Mouse (Mus musculus): ENCODE measurements at regions not wholly inside any gene's neighbourhood (a gene's known extent, or its start where the extent isn't known, plus 50 kb on each side); places are given as distances from the start of the nearest gene placed in this dataset.

DNA sequence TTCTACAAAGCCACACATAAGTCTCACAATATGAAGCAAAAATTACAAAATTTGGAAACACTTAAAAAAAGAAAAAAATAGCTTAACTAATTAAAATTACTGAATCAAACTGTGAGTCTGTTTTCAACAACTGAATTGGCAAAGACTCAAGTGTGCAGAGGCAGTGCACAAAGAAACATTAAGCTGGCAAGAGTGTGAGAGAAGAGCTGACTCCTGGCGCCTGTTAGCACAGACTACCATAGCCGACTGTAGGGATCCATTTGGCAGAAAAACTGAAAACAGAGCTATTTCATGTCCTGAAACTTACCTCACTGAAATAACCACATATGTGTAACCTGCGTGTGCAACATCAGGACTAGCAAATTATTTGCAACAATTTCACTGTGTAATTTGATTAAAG lies 746.4 kb upstream of the Cypt12 start:
- TF ChIP-seq POLR2A (IDR thresholded peaks at IDR 0.05; ENCODE audit: extremely low read depth, insufficient read depth, low read length) (no peak), CTCF (IDR thresholded peaks at IDR 0.05; ENCODE audit: extremely low read depth, insufficient read depth, low read length) (no peak)
- H3K27ac ChIP-seq (ENCODE audit: insufficient read depth, low read length), result no peak overlapping the region
- no peaks in the 10 kb centered on the region for H3K4me1 ChIP-seq (ENCODE audit: control insufficient read depth, insufficient read depth, low read length)
- H3K4me3 ChIP-seq (ENCODE audit: insufficient read depth, low read length), result no peak overlapping the region

DNA sequence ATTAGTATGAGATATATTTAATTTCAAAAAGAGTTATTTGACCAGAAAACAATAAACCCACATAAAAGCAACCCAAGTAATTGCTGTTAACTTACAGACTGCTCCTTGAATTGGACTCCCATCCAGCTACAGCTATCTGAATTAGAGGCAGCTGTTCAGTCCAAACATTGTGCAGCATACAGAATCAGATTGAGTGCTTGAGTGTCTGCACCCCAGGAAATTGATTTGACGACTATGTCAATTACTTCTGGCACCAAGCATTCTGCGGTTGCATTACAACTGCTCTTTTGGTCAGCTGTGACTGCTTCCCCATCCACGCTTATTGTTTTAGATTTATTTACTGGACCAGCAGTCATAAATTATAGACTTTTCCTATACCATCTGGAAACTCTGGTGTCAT lies 734.2 kb upstream of the Cypt12 start:
- TF ChIP-seq POLR2A (IDR thresholded peaks at IDR 0.05; ENCODE audit: extremely low read depth, insufficient read depth, low read length) (no peak), CTCF (IDR thresholded peaks at IDR 0.05; ENCODE audit: extremely low read depth, insufficient read depth, low read length) (no peak)
- Histone ChIP-seq H3K4me3 (ENCODE audit: insufficient read depth, low read length) (no peak overlapping the region), H3K27ac (ENCODE audit: insufficient read depth, low read length) (no peak overlapping the region), H3K4me1 (ENCODE audit: control insufficient read depth, insufficient read depth, low read length) (no peaks in the 10 kb centered on the region)

DNA sequence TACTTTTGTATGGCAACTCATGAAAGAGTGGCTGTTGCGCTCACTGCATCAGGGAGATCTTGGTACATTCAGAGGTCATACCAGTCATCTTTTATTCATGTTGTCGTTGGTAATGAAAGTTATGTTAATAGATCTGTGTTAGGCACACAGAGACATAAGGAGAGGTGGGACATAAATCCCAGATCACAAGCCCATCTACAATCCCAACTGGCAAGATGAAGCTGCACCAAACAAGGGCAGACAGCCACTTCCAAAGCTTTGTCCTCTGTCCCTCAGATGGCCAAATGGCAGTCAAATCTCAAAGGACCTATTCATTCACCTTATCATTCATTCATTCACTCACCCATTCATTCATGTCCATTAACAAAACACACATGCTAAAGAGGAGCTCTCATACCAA lies 731.4 kb upstream of the Cypt12 start:
- Histone ChIP-seq H3K27ac (ENCODE audit: insufficient read depth, low read length) (no peak overlapping the region), H3K4me3 (ENCODE audit: insufficient read depth, low read length) (no peak overlapping the region), H3K4me1 (ENCODE audit: control insufficient read depth, insufficient read depth, low read length) (no peaks in the 10 kb centered on the region)
- TF ChIP-seq CTCF (IDR thresholded peaks at IDR 0.05; ENCODE audit: extremely low read depth, insufficient read depth, low read length), result no peak
- no peak for TF ChIP-seq POLR2A (IDR thresholded peaks at IDR 0.05; ENCODE audit: extremely low read depth, insufficient read depth, low read length)

DNA sequence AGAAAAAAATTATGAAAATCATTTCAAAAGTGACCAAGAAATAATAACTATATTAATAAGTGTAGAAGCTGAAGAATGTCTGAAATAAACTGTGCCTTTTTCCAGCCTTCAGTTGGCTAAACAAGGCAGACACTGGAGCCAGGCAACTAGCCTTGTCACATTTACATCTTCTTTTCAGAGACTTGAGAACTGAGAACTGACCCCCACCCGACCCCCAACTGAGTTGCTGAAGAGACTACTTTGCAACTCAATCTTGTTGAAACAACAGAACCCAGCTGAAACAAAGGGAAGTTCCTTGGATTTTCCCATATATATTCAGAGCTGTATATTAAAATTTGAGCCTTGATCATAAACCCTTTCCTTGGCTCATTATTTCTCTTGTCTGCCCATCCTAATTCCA lies 709.8 kb upstream of the Cypt12 start:
- Histone ChIP-seq H3K4me3 (ENCODE audit: insufficient read depth, low read length) (no peak overlapping the region), H3K4me1 (ENCODE audit: control insufficient read depth, insufficient read depth, low read length) (no peaks in the 10 kb centered on the region), H3K27ac (ENCODE audit: insufficient read depth, low read length) (no peak overlapping the region)
- no peak for TF ChIP-seq POLR2A (IDR thresholded peaks at IDR 0.05; ENCODE audit: extremely low read depth, insufficient read depth, low read length)
- TF ChIP-seq CTCF (IDR thresholded peaks at IDR 0.05; ENCODE audit: extremely low read depth, insufficient read depth, low read length), result no peak

DNA sequence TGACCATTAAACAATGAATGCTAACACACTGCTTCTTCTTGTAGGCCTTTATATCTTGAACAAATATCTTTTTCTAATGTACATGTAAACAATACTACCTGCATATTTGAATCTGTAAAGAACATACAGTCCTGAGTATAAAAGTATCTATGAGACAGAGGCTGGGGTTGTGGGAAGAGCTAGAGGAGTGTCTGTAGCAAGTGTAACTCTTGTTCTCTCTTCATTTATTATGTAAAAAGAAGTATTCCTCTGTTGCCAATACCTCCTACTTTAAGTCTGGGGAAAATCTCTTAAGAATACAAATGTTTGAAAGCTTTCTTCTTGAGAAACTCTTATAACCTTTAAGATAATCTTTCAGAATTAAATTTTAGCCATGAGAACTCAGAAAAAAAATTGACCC lies 689.8 kb upstream of the Cypt12 start:
- Histone ChIP-seq H3K4me3 (ENCODE audit: insufficient read depth, low read length) (no peak overlapping the region), H3K4me1 (ENCODE audit: control insufficient read depth, insufficient read depth, low read length) (no peaks in the 10 kb centered on the region), H3K27ac (ENCODE audit: insufficient read depth, low read length) (no peak overlapping the region)
- TF ChIP-seq POLR2A (IDR thresholded peaks at IDR 0.05; ENCODE audit: extremely low read depth, insufficient read depth, low read length), result no peak
- no peak for TF ChIP-seq CTCF (IDR thresholded peaks at IDR 0.05; ENCODE audit: extremely low read depth, insufficient read depth, low read length)

DNA sequence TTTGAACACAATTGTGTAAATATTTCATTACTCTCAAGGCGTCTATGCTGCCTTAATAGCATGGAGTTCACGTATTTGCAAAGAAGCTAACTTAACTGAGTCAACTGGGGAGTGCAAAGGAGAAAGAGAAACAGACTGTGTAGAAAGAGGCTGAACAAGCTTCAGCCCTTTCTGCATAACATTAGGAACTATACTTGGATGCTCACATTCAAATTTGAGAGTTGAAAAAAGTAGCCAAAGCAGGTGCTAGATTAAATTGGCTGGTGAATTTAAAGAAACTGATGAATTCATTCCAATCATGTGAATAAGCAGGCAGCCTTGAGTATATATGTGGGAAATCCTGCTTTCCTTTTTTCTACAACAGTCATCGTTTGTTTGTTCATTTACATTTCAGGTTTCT lies 689.1 kb upstream of the Cypt12 start:
- Histone ChIP-seq H3K4me1 (ENCODE audit: control insufficient read depth, insufficient read depth, low read length) (no peaks in the 10 kb centered on the region), H3K4me3 (ENCODE audit: insufficient read depth, low read length) (no peak overlapping the region), H3K27ac (ENCODE audit: insufficient read depth, low read length) (no peak overlapping the region)
- TF ChIP-seq POLR2A (IDR thresholded peaks at IDR 0.05; ENCODE audit: extremely low read depth, insufficient read depth, low read length) (no peak), CTCF (IDR thresholded peaks at IDR 0.05; ENCODE audit: extremely low read depth, insufficient read depth, low read length) (no peak)

DNA sequence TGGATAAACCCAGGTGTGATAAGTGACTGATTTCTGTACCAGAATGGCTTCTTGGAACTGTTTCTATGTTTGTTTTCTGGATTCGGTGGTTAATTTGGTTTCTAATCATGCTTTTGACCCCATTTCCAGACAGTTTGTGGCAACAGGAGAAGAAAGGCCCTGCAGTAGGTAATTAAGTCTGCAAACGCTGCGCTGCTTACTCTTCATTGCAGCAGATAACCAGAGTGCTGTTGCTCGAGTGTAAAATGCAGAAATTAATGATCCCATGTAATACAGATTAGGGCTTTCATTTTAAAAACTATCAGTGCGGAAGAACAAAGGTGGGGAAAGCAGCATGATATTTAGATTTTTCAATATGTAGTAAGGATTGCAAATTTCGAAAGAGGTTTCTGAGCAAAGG lies 667.0 kb upstream of the Cypt12 start:
- H3K27ac ChIP-seq (ENCODE audit: insufficient read depth, low read length), result no peak overlapping the region

DNA sequence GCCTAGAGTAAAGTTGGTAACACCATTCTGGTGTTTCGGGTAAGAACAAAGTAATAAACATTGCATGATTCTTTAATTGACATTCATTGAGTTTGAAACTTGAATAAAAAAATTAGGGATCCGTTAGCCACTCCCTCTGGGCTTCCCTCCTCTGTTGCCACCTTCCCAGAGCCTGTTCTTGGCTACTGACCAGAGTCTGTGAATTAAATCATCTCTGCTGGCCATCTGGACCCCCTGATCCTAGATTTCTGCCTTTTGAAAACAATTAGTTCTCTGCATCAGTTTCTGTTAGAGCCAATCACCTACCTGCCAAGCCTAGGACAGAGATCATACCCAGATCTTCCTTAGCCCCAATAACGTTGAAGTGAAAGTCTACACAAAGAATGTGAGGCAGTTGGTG lies 665.3 kb upstream of the Cypt12 start:
- Histone ChIP-seq H3K4me1 (ENCODE audit: control insufficient read depth, insufficient read depth, low read length) (no peaks in the 10 kb centered on the region), H3K27ac (ENCODE audit: insufficient read depth, low read length) (no peak overlapping the region), H3K4me3 (ENCODE audit: insufficient read depth, low read length) (no peak overlapping the region)
- TF ChIP-seq CTCF (IDR thresholded peaks at IDR 0.05; ENCODE audit: extremely low read depth, insufficient read depth, low read length) (no peak), POLR2A (IDR thresholded peaks at IDR 0.05; ENCODE audit: extremely low read depth, insufficient read depth, low read length) (no peak)

More for the DNA sequence above, 667.0 kb upstream of the Cypt12 start:
- Histone ChIP-seq H3K4me1 (ENCODE audit: control insufficient read depth, insufficient read depth, low read length) (no peaks in the 10 kb centered on the region), H3K4me3 (ENCODE audit: insufficient read depth, low read length) (no peak overlapping the region)
- TF ChIP-seq CTCF (IDR thresholded peaks at IDR 0.05; ENCODE audit: extremely low read depth, insufficient read depth, low read length) (no peak), POLR2A (IDR thresholded peaks at IDR 0.05; ENCODE audit: extremely low read depth, insufficient read depth, low read length) (no peak)

DNA sequence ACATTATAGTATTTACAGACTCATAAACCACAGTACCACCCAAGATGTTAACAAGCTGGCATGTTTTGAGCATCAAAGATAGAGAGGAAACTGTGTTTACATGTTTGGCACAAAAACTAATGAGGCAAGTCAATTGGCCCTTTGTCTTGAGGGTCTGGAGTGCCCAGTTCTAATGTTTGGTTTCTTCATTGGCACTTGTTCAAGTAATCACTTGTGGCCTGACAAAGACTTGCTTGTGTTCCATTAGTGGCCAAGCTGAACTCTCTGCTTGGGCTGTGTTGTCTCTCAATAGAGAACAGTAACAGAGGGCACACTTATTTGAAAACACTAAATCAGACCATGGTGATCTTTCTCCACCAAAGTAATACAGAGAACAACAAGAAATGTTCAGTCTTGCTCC lies 630.7 kb upstream of the Cypt12 start:
- H3K4me3 ChIP-seq (ENCODE audit: insufficient read depth, low read length), result no peak overlapping the region
- TF ChIP-seq CTCF (IDR thresholded peaks at IDR 0.05; ENCODE audit: extremely low read depth, insufficient read depth, low read length) (no peak), POLR2A (IDR thresholded peaks at IDR 0.05; ENCODE audit: extremely low read depth, insufficient read depth, low read length) (no peak)
- H3K27ac ChIP-seq (ENCODE audit: insufficient read depth, low read length), result no peak overlapping the region
- no peaks in the 10 kb centered on the region for H3K4me1 ChIP-seq (ENCODE audit: control insufficient read depth, insufficient read depth, low read length)

DNA sequence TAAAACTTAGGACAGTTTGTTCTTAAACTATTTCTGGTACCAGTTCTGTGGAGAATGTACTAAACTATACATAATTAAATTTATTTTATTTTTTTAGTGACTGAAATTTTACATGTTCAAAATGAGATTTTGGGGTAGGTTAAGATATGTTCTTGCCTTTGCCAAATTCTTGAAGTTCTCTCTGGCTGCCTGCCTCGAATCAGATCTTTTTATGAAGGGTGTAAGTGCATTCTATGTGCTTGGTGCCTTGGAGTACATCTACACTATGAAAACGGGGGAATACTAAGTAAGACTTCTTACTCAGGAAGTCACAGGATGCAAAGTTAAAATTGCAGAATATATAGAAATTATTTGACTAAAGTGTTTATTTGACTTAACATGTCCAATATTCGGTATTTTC lies 629.8 kb upstream of the Cypt12 start:
- Histone ChIP-seq H3K27ac (ENCODE audit: insufficient read depth, low read length) (no peak overlapping the region), H3K4me3 (ENCODE audit: insufficient read depth, low read length) (no peak overlapping the region; the same call in 1 of the 2 replicates), H3K4me1 (ENCODE audit: control insufficient read depth, insufficient read depth, low read length) (no peaks in the 10 kb centered on the region)
- TF ChIP-seq POLR2A (IDR thresholded peaks at IDR 0.05; ENCODE audit: extremely low read depth, insufficient read depth, low read length) (no peak), CTCF (IDR thresholded peaks at IDR 0.05; ENCODE audit: extremely low read depth, insufficient read depth, low read length) (no peak)

DNA sequence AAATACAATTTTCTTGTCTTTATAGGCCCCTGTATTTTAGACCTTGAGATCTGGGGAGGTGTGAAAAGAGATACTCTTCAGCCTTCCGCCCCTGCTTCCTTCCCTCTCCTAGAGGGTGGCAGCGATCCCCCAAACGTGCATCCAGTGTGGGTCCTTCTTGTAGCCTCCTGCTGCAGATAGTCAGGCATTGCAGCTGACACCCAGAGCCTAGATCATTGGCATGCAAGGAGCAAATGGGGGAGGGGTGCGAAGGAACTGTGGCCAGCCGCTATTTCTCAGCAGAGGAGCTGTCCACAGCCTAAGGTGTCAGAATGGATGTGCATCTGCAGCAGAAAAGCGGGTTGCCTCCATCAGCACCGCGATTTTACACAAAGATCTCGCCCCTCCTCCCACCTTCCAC lies 629.0 kb upstream of the Cypt12 start:
- no peak overlapping the region; the same call in none of the 2 replicates for H3K27ac ChIP-seq (ENCODE audit: insufficient read depth, low read length)
- TF ChIP-seq POLR2A (IDR thresholded peaks at IDR 0.05; ENCODE audit: extremely low read depth, insufficient read depth, low read length) (no peak), CTCF (IDR thresholded peaks at IDR 0.05; ENCODE audit: extremely low read depth, insufficient read depth, low read length) (no peak)
- H3K4me3 ChIP-seq (ENCODE audit: insufficient read depth, low read length), result peak overlapping the region; percentile 4
- no peaks in the 10 kb centered on the region for H3K4me1 ChIP-seq (ENCODE audit: control insufficient read depth, insufficient read depth, low read length)
